Mouse (Mus musculus) CH12.LX (cell line): ENCODE data around the gene Pcsk7. TPM values are rescaled to one million over a fixed set of nuclear protein-coding genes. Genes with fewer than 3 reads are reported as not detected.

Experiments
- DNase-seq: peaks from one replicate; pipeline ENCODE4 v3.0.0-alpha.2; 2013; ENCODE audit errors: extremely low read depth
- H3K27ac ChIP-seq: 2 replicates; pipeline ENCODE4 v1.5.1; 2012; ENCODE audit warnings: low read depth, mild to moderate bottlenecking, control low read depth, moderate library complexity; ENCODE audit not compliant: insufficient read depth
- H3K27me3 ChIP-seq: replicated peaks from 2 replicates; pipeline ENCODE3; 2012; ENCODE audit warnings: inconsistent platforms
- H3K36me3 ChIP-seq, 2 experiments: replicated peaks in 1 of 2; 2 replicates each; pipeline versions ENCODE3 to v1.6.1; 2012; ENCODE audit warnings: inconsistent platforms in 1 of 2, low read length in 1 of 2, mild to moderate bottlenecking in 1 of 2, mixed read lengths in 1 of 2, moderate library complexity in 1 of 2; ENCODE audit not compliant: control insufficient read depth in 1 of 2, insufficient read depth in 1 of 2
- H3K4me1 ChIP-seq, 2 experiments: 2 replicates each; pipeline ENCODE4 v1.6.1; 2012; ENCODE audit warnings: inconsistent platforms in 1 of 2, moderate library complexity in 1 of 2; ENCODE audit not compliant: insufficient read depth in 2 of 2, control insufficient read depth in 1 of 2
- H3K4me2 ChIP-seq: 2 replicates; pipeline ENCODE4 v1.6.1; 2012; ENCODE audit warnings: low read depth, mild to moderate bottlenecking, control low read depth; ENCODE audit not compliant: poor library complexity, insufficient read depth, severe bottlenecking
- H3K4me3 ChIP-seq, 3 experiments: fragments of 150-350 bp in 1 of 3; sonication (generic) in 1 of 3; replicated peaks in 1 of 3; 2 replicates each; pipeline versions ENCODE3 to v1.5.1; 2011 to 2012; ENCODE audit warnings: low read depth in 2 of 3, low read length in 2 of 3, mild to moderate bottlenecking in 2 of 3, moderate library complexity in 2 of 3, control low read depth in 1 of 3, improper control_type of control experiment in 1 of 3, inconsistent platforms in 1 of 3, mixed read lengths in 1 of 3; ENCODE audit not compliant: poor library complexity in 1 of 3
- H3K79me2 ChIP-seq: replicated peaks from 2 replicates; pipeline ENCODE4 v1.6.1; 2012; ENCODE audit warnings: mild to moderate bottlenecking, moderate library complexity; ENCODE audit not compliant: control insufficient read depth, poor library complexity, insufficient read depth, severe bottlenecking; ENCODE audit errors: extremely low read depth
- H3K9ac ChIP-seq: 2 replicates; pipeline ENCODE4 v1.6.1; 2012; ENCODE audit warnings: low read depth, mild to moderate bottlenecking, control low read depth, moderate library complexity; ENCODE audit not compliant: insufficient read depth
- H3K9me3 ChIP-seq: replicated peaks from 2 replicates; pipeline ENCODE3; 2012; ENCODE audit warnings: low read length, inconsistent platforms, mixed read lengths
- BHLHE40 ChIP-seq: IDR thresholded peaks from 2 replicates; pipeline ENCODE4 v1.6.1; 2011; ENCODE audit warnings: mild to moderate bottlenecking, low read depth, low read length, improper control_type of control experiment
- CHD2 ChIP-seq: IDR thresholded peaks from 2 replicates; pipeline ENCODE4 v1.6.1; 2011; ENCODE audit warnings: low read length, improper control_type of control experiment
- CTCF ChIP-seq, 2 experiments: IDR thresholded peaks in 1 of 2; conservative IDR thresholded peaks in 1 of 2; 2 replicates each; pipeline ENCODE4 v1.5.1; 2011 to 2012; ENCODE audit warnings: low read depth in 2 of 2, low read length in 2 of 2, improper control_type of control experiment in 1 of 2, inconsistent platforms in 1 of 2, mild to moderate bottlenecking in 1 of 2, moderate library complexity in 1 of 2
- E2F4 ChIP-seq: IDR thresholded peaks from 2 replicates; pipeline ENCODE4 v1.6.1; 2011; ENCODE audit warnings: low read depth, low read length, improper control_type of control experiment; ENCODE audit not compliant: insufficient replicate concordance
- ELF1 ChIP-seq: IDR thresholded peaks from 2 replicates; pipeline ENCODE4 v1.6.1; 2014; ENCODE audit warnings: low read depth, mild to moderate bottlenecking, inconsistent platforms, low read length, improper control_type of control experiment
- EP300 ChIP-seq: IDR thresholded peaks from 2 replicates; pipeline ENCODE4 v1.6.1; 2011; ENCODE audit warnings: low read length, improper control_type of control experiment
- ETS1 ChIP-seq: conservative IDR thresholded peaks from 2 replicates; pipeline ENCODE4 v1.6.1; 2012; ENCODE audit warnings: low read depth, mild to moderate bottlenecking, inconsistent platforms, low read length, improper control_type of control experiment, moderate library complexity
- JUN ChIP-seq: IDR thresholded peaks from 2 replicates; pipeline ENCODE4 v1.6.1; 2011; ENCODE audit warnings: low read depth, mild to moderate bottlenecking, low read length, improper control_type of control experiment, moderate library complexity; ENCODE audit not compliant: insufficient read depth
- JUND ChIP-seq: conservative IDR thresholded peaks from 2 replicates; pipeline ENCODE4 v1.6.1; 2011; ENCODE audit warnings: low read depth, low read length, improper control_type of control experiment
- MAX ChIP-seq: IDR thresholded peaks from 2 replicates; pipeline ENCODE4 v1.6.1; 2011; ENCODE audit warnings: low read length, improper control_type of control experiment
- MAZ ChIP-seq: IDR thresholded peaks from 2 replicates; pipeline ENCODE4 v1.6.1; 2012; ENCODE audit warnings: low read depth, mild to moderate bottlenecking, inconsistent platforms, low read length, improper control_type of control experiment, moderate library complexity
- MEF2A ChIP-seq: IDR thresholded peaks from 2 replicates; pipeline ENCODE4 v1.6.1; 2014; ENCODE audit warnings: low read depth, mild to moderate bottlenecking, inconsistent platforms, low read length, improper control_type of control experiment, borderline replicate concordance
- MYC ChIP-seq: IDR thresholded peaks from 2 replicates; pipeline ENCODE4 v1.6.1; 2011; ENCODE audit warnings: low read depth, mild to moderate bottlenecking, improper control_type of control experiment, low read length
- NELFE ChIP-seq: IDR thresholded peaks from 2 replicates; pipeline ENCODE4 v1.6.1; 2011; ENCODE audit warnings: low read depth, low read length, improper control_type of control experiment
- POLR2A ChIP-seq: IDR thresholded peaks from 2 replicates; pipeline ENCODE4 v1.6.1; 2011; ENCODE audit warnings: low read depth, mild to moderate bottlenecking, improper control_type of control experiment, low read length
- POLR2AphosphoS2 ChIP-seq: IDR thresholded peaks from 2 replicates; pipeline ENCODE4 v1.6.1; 2011; ENCODE audit warnings: low read depth, low read length, improper control_type of control experiment
- RAD21 ChIP-seq: IDR thresholded peaks from 2 replicates; pipeline ENCODE4 v1.6.1; 2011; ENCODE audit warnings: low read depth, mild to moderate bottlenecking, low read length, improper control_type of control experiment, moderate library complexity
- SMC3 ChIP-seq: IDR thresholded peaks from 2 replicates; pipeline ENCODE4 v1.6.1; 2011; ENCODE audit warnings: low read depth, low read length, improper control_type of control experiment
- TBP ChIP-seq: conservative IDR thresholded peaks from 2 replicates; pipeline ENCODE4 v1.6.1; 2011; ENCODE audit warnings: low read depth, low read length, improper control_type of control experiment
- UBTF ChIP-seq: IDR thresholded peaks from 2 replicates; pipeline ENCODE4 v1.6.1; 2012; ENCODE audit warnings: low read depth, mild to moderate bottlenecking, inconsistent platforms, low read length, improper control_type of control experiment, moderate library complexity
- USF1 ChIP-seq: IDR thresholded peaks from 2 replicates; pipeline ENCODE4 v1.6.1; 2014; ENCODE audit warnings: low read depth, mild to moderate bottlenecking, inconsistent platforms, low read length, improper control_type of control experiment
- ZC3H11A ChIP-seq: IDR thresholded peaks from 2 replicates; pipeline ENCODE4 v1.6.1; 2012; ENCODE audit warnings: low read depth, mild to moderate bottlenecking, inconsistent platforms, low read length, improper control_type of control experiment
- ZNF384 ChIP-seq: IDR thresholded peaks from 2 replicates; pipeline ENCODE4 v1.6.1; 2012; ENCODE audit warnings: low read depth, low read length, improper control_type of control experiment, inconsistent platforms
- dilution Hi-C: fragments of 300-500 bp; cut with MboI; formaldehyde crosslinking; loops from 2 replicates; pipeline ENCODE4 v1.14.3; 2020; ENCODE audit warnings: low sequenced_read_pairs; ENCODE audit not compliant: extremely low pct_unique_long_range_greater_than_20kb, extremely low pct_ligation_motif_present
- in situ Hi-C: fragments of 300-500 bp; cut with MboI; formaldehyde crosslinking; loops from 3 replicates; pipeline ENCODE4 v1.14.3; 2019; ENCODE audit warnings: low sequenced_read_pairs, low pct_ligation_motif_present, low pct_unique_long_range_greater_than_20kb, mixed read lengths
- polyA plus RNA-seq: library from polyadenylated mRNA; unstranded; fragments of >175 nt; gene quantifications from 2 replicates; pipeline ENCODE4 v1.2.1, GENCODE M21; 2012; ENCODE audit warnings: low read depth; ENCODE audit not compliant: insufficient read length
- total RNA-seq, 2 experiments: library from RNA; depleted of rRNA; stranded (reverse); fragments of 300-350 nt in 1 of 2; fragments of >200 nt in 1 of 2; gene quantifications; 2 replicates each; pipeline ENCODE4 v1.2.3; 2012 to 2014

Pcsk7 gene
- total and polyA plus RNA-seq, 3 experiments = 16.5 to 18.5 (median 17.9) TPM

DNA sequence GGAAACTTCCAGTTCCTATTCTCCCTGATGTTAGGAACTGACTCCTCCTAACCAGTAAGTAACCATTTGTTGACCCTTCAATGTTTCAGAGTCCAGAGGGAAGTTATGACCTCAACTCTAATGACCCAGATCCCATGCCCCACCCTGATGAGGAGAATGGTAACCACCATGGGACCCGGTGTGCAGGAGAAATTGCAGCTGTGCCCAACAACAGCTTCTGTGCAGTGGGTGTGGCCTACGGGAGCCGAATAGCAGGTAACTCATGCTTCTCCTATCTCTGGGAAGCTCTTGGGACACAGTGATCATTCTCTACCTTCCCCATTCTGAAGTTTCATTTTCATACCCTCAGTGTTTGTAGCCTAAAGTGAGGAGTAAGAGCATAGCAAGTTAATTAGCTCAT lies 4.7 kb downstream of the Pcsk7 start:
- no peak overlapping the region for H3K9ac ChIP-seq
- no peak overlapping the region for H3K4me2 ChIP-seq
- H3K4me3 ChIP-seq = no peak overlapping the region
- no peak overlapping the region for H3K27ac ChIP-seq
- no peaks in the 10 kb centered on the region for H3K9me3 ChIP-seq
- peaks cover 0 to 17% of the 10 kb centered on the region in 2 experiments; a peak in 2 of 4 replicates for H3K4me1 ChIP-seq
- H3K36me3 ChIP-seq = peaks cover 54 to 78% of the 10 kb centered on the region in 2 experiments
- in situ Hi-C loops (no loop called here), dilution Hi-C loops (no loop called here)
- H3K79me2 ChIP-seq = peaks cover 12% of the 10 kb centered on the region
- no peaks in the 10 kb centered on the region for H3K27me3 ChIP-seq
- no peak for TF ChIP-seq POLR2A
- no peak for TF ChIP-seq USF1
- no peak for TF ChIP-seq POLR2AphosphoS2
- TF ChIP-seq ZNF384 = no peak
- no peak for TF ChIP-seq JUN
- TF ChIP-seq RAD21 = no peak
- no peak for TF ChIP-seq ELF1
- no peak for DNase-seq

DNA sequence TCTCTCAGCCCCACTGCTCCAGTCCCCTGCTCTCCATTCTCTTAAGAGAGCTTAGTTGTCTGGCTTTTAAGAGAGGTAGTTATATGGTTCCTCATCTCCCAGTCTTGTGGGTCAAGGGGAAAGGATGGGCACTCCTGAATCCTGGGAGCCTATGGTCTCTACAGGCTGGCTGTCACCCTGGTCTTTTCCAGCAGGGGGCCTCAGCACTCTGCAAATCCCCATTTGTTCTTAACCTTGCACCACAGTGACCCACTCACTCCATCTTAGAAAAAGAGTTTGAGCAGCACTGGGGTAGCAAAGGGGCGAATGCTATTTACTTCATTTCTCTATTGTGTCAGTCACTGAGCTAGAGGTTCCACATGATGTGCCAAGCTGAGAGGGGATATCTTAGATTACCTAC lies 5.4 kb downstream of the Pcsk7 start:
- Histone ChIP-seq H3K36me3 (peaks cover 58 to 84% of the 10 kb centered on the region in 2 experiments), H3K9ac (no peak overlapping the region), H3K79me2 (peaks cover 12% of the 10 kb centered on the region), H3K4me2 (no peak overlapping the region), H3K27me3 (no peaks in the 10 kb centered on the region), H3K4me1 (peaks cover 0 to 17% of the 10 kb centered on the region in 2 experiments; a peak in 2 of 4 replicates), H3K4me3 (no peak overlapping the region), H3K27ac (no peak overlapping the region), H3K9me3 (no peaks in the 10 kb centered on the region)
- peak; percentile 33 for DNase-seq
- TF ChIP-seq BHLHE40 (no peak), POLR2AphosphoS2 (no peak), SMC3 (peak; percentile 42), POLR2A (no peak), ZC3H11A (no peak), MAZ (no peak), ZNF384 (no peak), E2F4 (no peak), MEF2A (no peak), ETS1 (no peak), JUN (no peak), UBTF (no peak), CTCF (conservative IDR thresholded peaks at IDR 0.05 in 1 of 2, IDR thresholded peaks at IDR 0.05 in 1 of 2; ENCODE audit: low read depth in 2 of 2, low read length in 2 of 2) (peak; percentile 20 to 69; a peak in 3 of 4 replicates), CHD2 (no peak), JUND (no peak), EP300 (no peak), TBP (no peak), USF1 (no peak), RAD21 (peak; percentile 61), MYC (no peak), NELFE (no peak), MAX (no peak)
- in situ Hi-C loops = no loop called here
- dilution Hi-C loops = no loop called here
